Mouse (Mus musculus) MEL (cell line): ENCODE results near the gene Olfr1124.

Experiments used
- CTCF ChIP-seq, 3 experiments: IDR thresholded peaks in 2 of 3; conservative IDR thresholded peaks in 1 of 3; 2 replicates each; pipeline ENCODE4 v1.5.1; 2011 to 2012; ENCODE audit warnings: low read length in 3 of 3, low read depth in 2 of 3, mild to moderate bottlenecking in 2 of 3, improper control_type of control experiment in 1 of 3, inconsistent platforms in 1 of 3, mixed read lengths in 1 of 3, moderate library complexity in 1 of 3; ENCODE audit not compliant: control insufficient read depth in 1 of 3, insufficient read depth in 1 of 3, poor library complexity in 1 of 3, severe bottlenecking in 1 of 3
- E2F4 ChIP-seq: IDR thresholded peaks from 2 replicates; pipeline ENCODE4 v1.6.1; 2011; ENCODE audit warnings: low read depth, low read length, improper control_type of control experiment, borderline replicate concordance
- HCFC1 ChIP-seq: IDR thresholded peaks from 2 replicates; pipeline ENCODE4 v1.6.1; 2012; ENCODE audit warnings: low read depth, mild to moderate bottlenecking, inconsistent platforms, low read length, improper control_type of control experiment, moderate library complexity
- POLR2A ChIP-seq, 2 experiments: IDR thresholded peaks; 2 replicates each; pipeline ENCODE4 v1.6.1; 2011 to 2012; ENCODE audit warnings: low read length in 2 of 2, mild to moderate bottlenecking in 2 of 2, control low read depth in 1 of 2, improper control_type of control experiment in 1 of 2, low read depth in 1 of 2, moderate library complexity in 1 of 2; ENCODE audit not compliant: control insufficient read depth in 1 of 2, insufficient read depth in 1 of 2, poor library complexity in 1 of 2
- RAD21 ChIP-seq: IDR thresholded peaks from 2 replicates; pipeline ENCODE4 v1.6.1; 2011; ENCODE audit warnings: mild to moderate bottlenecking, low read depth, low read length, improper control_type of control experiment
- TCF12 ChIP-seq: IDR thresholded peaks from 2 replicates; pipeline ENCODE4 v1.6.1; 2014; ENCODE audit warnings: low read depth, mild to moderate bottlenecking, inconsistent platforms, low read length, improper control_type of control experiment, moderate library complexity
- USF2 ChIP-seq, 2 experiments: IDR thresholded peaks; 2 replicates each; pipeline ENCODE4 v1.6.1; 2011 to 2012; ENCODE audit warnings: improper control_type of control experiment in 2 of 2, low read length in 2 of 2, borderline replicate concordance in 1 of 2, inconsistent platforms in 1 of 2, low read depth in 1 of 2, mild to moderate bottlenecking in 1 of 2; ENCODE audit not compliant: insufficient read depth in 1 of 2
- ZNF384 ChIP-seq: IDR thresholded peaks from 2 replicates; pipeline ENCODE4 v1.6.1; 2012; ENCODE audit warnings: low read depth, mild to moderate bottlenecking, inconsistent platforms, low read length, improper control_type of control experiment

DNA sequence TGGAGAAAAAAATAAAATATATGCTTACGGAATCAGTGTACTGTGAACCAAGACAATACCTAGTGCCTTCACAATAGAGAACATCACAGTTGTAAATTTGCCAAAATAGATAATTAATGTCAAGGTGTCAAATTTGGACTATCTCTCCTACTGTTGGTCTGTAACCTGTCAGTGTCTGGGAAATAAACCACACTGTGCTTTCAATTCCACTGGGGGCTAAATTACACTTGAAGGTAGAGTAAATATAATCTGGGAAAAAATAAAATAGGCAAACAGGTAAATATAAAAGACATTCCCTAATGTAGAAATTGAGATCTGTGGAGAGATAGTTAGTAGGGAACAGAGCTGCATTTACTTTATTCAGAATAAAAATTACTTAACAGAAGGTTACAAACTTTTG is at the start of gene Olfr1124:
- TF ChIP-seq HCFC1 (no peak), POLR2A (IDR thresholded peaks at IDR 0.05; ENCODE audit: control insufficient read depth in 1 of 2, insufficient read depth in 1 of 2, low read depth in 1 of 2, low read length in 2 of 2, poor library complexity in 1 of 2) (no peak), RAD21 (no peak), ZNF384 (no peak), CTCF (IDR thresholded peaks at IDR 0.05 in 2 of 3, conservative IDR thresholded peaks at IDR 0.05 in 1 of 3; ENCODE audit: control insufficient read depth in 1 of 3, insufficient read depth in 1 of 3, low read depth in 2 of 3, low read length in 3 of 3, poor library complexity in 1 of 3, severe bottlenecking in 1 of 3) (no peak), E2F4 (no peak), TCF12 (no peak), USF2 (IDR thresholded peaks at IDR 0.05; ENCODE audit: borderline replicate concordance in 1 of 2, insufficient read depth in 1 of 2, low read depth in 1 of 2, low read length in 2 of 2) (no peak)
